Mouse (Mus musculus) liver, embryonic 11.5 days (tissue): ENCODE measurements around the gene Fyn. TPM values are rescaled to one million over a fixed set of nuclear protein-coding genes. Genes with fewer than 3 reads are reported as not detected.
A peak's percentile ranks its signal among the peaks of the same experiment; 100 is the strongest.

Experiments
- ATAC-seq: fragments of 200-750 bp; cut with Nextera tagmentation; replicated peaks from 2 replicates; pipeline ENCODE4 v1.8.0; 2017; ENCODE audit warnings: moderate number of reproducible peaks, mild to moderate bottlenecking, moderate TSS enrichment, moderate library complexity; ENCODE audit not compliant: low FRiP score
- DNase-seq: peaks from one replicate; pipeline ENCODE4 v3.0.0-alpha.2; 2017; ENCODE audit warnings: low spot score
- H3K27ac ChIP-seq: fragments of 300-500 bp; sonication (generic); 2 replicates; pipeline ENCODE4 v1.5.1; 2014; ENCODE audit warnings: mild to moderate bottlenecking, low read depth, low read length, control low read depth
- H3K27me3 ChIP-seq: fragments of 300-500 bp; sonication (generic); replicated peaks from 2 replicates; pipeline ENCODE4 v1.6.1; 2014; ENCODE audit warnings: low read length, mixed read lengths; ENCODE audit not compliant: control insufficient read depth, insufficient read depth
- H3K36me3 ChIP-seq: fragments of 300-500 bp; sonication (generic); 2 replicates; pipeline ENCODE4 v1.6.1; 2014; ENCODE audit warnings: mild to moderate bottlenecking, low read length, moderate library complexity, mixed read lengths; ENCODE audit not compliant: control insufficient read depth, insufficient read depth
- H3K4me1 ChIP-seq: fragments of 300-500 bp; sonication (generic); replicated peaks from 2 replicates; pipeline ENCODE4 v1.6.1; 2014; ENCODE audit warnings: low read length, mixed read lengths; ENCODE audit not compliant: control insufficient read depth, insufficient read depth
- H3K4me2 ChIP-seq: fragments of 300-500 bp; sonication (generic); 2 replicates; pipeline ENCODE4 v1.6.1; 2014; ENCODE audit warnings: mild to moderate bottlenecking, control low read depth, moderate library complexity
- H3K4me3 ChIP-seq: fragments of 300-500 bp; sonication (generic); 2 replicates; pipeline ENCODE4 v1.5.1; 2014; ENCODE audit warnings: low read depth, low read length, control low read depth
- H3K9ac ChIP-seq: fragments of 300-500 bp; sonication (generic); 2 replicates; pipeline ENCODE4 v1.6.1; 2014; ENCODE audit warnings: low read depth, low read length, control low read depth
- H3K9me3 ChIP-seq: fragments of 300-500 bp; sonication (generic); 2 replicates; pipeline ENCODE4 v1.6.1; 2016; ENCODE audit warnings: low read length, inconsistent platforms, mixed read lengths; ENCODE audit not compliant: control insufficient read depth
- WGBS: fragments of 180-500 bp; shearing (Covaris S2); extraction: QIAGEN DNeasy Blood & Tissue Kit; methylation state at CpG from one replicate; pipeline ENCODE4 v1.1.7; 2014; 5-methylcytosine and 5-hydroxymethylcytosine counted together
- polyA plus RNA-seq: library from polyadenylated mRNA; unstranded; fragments of >200 nt; fragmentation: Nextera tagmentation; extraction: Ambion mirVana; gene quantifications from 2 replicates; pipeline ENCODE4 v1.2.1, GENCODE M21; 2014

The Fyn gene
- polyA plus RNA-seq, 1 experiment from 2014 or later: 19.3 TPM

DNA sequence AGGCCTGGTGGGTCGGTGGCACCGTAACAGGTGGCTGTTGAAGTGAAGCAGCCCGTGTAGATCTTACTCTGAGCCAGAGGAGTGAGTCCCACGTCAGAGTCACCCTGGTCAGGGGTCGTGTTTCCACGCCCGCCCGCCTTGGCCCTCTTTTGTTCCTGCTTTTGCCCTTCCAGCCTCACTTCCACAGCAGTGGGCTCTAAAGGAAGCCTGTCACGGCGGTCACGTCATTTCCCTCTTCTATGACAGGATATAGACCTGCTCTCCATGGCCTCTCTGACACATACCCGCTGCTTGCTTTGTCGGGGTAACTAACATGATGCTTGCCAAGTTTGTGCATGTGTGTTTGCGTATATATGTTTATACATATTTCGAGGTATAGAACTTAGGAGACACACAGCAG, 17.5 kb downstream of the Fyn start:
- ATAC-seq (no peak), DNase-seq (no peak)
- H3K27ac ChIP-seq: no peak overlapping the region; the same call in 1 of the 2 replicates

DNA sequence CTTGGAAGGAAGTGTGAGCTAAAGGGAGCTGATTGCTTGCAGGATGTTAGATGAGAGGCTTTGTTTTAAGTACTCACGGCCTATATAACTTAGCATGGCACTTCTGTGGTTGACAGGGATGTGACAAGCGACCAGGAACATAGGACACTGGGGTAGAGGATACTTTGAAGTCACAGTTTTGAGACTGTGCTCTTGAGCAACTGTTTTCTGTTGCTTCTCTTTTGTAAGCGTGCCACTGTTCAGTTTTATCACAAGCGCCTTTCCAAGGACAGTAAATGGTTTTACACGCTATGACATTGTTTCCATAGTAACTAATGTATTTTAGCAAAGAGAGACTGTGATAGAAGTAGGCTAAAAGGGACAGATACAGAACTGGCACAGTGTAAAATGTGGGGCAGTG, 18.4 kb downstream of the Fyn start:
- DNase-seq (no peak), ATAC-seq (no peak)
- H3K27ac ChIP-seq: no peak overlapping the region
- no peak overlapping the region for H3K9ac ChIP-seq
- H3K4me3 ChIP-seq: no peak overlapping the region
- no peaks in the 10 kb centered on the region for H3K27me3 ChIP-seq
- peaks cover 5% of the 10 kb centered on the region; the same call in 1 of the 2 replicates for H3K36me3 ChIP-seq
- H3K9me3 ChIP-seq: peaks cover 3% of the 10 kb centered on the region; the same call in 1 of the 2 replicates
- 65% methylated on average over 5 of the region's 5 CpGs for WGBS
- H3K4me1 ChIP-seq: peaks cover 35% of the 10 kb centered on the region
- no peak overlapping the region for H3K4me2 ChIP-seq

More for the DNA sequence above, 17.5 kb downstream of the Fyn start:
- H3K27me3 ChIP-seq: no peaks in the 10 kb centered on the region
- H3K36me3 ChIP-seq: no peaks in the 10 kb centered on the region; the same call in 1 of the 2 replicates
- no peak overlapping the region for H3K4me3 ChIP-seq
- H3K9ac ChIP-seq: no peak overlapping the region
- peaks cover 1% of the 10 kb centered on the region; the same call in 1 of the 2 replicates for H3K9me3 ChIP-seq
- H3K4me2 ChIP-seq: no peak overlapping the region
- WGBS: 71% methylated on average over 15 of the region's 15 CpGs
- peaks cover 36% of the 10 kb centered on the region for H3K4me1 ChIP-seq

DNA sequence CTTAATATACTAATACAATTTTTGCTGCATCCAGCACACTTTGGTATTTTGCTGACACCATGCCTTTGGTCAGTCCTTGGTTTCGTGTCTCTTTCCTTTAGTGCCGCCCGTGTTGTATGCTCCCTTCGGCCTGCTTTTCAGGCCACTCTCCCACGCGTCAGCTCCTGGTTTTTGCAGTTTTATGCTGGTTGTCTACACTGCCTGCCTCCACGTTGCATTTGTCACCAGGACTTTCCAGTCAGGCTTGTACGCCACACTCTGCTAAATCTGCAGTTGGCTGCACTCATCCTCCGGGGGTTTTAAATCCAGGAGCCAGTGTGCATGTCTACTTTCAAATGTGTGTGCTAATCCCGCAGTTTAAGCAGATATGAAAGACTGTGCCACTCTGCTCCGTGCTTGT, 18.9 kb downstream of the Fyn start:
- Histone ChIP-seq H3K4me3 (no peak overlapping the region), H3K36me3 (peaks cover 5% of the 10 kb centered on the region; the same call in 1 of the 2 replicates), H3K9me3 (peaks cover 3% of the 10 kb centered on the region; the same call in 1 of the 2 replicates), H3K4me1 (peaks cover 32% of the 10 kb centered on the region), H3K27me3 (no peaks in the 10 kb centered on the region), H3K4me2 (no peak overlapping the region), H3K27ac (no peak overlapping the region), H3K9ac (no peak overlapping the region)
- DNase-seq (no peak), ATAC-seq (no peak)
- WGBS: 75% methylated on average over 11 of the region's 11 CpGs

DNA sequence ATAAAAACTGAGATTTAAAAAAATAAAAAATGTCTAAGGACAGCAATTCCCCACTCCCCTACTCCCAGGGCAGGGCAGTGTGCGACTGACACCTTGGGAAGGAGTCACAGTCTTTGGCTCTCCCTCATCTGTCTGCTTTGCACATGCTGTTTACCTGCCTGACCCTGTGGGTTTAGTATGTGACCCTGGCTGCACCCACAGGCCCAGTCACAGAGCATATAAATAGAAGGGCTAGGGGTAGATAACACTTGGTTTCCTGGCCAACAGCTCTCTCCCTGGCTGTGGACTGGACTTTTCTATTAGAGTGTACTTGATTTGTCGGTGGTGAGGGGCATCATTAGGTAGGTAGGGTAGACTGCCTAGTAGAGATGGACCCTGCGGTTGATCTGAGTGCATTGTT, 19.5 kb downstream of the Fyn start:
- Histone ChIP-seq H3K27me3 (no peaks in the 10 kb centered on the region), H3K27ac (no peak overlapping the region), H3K9ac (no peak overlapping the region), H3K4me3 (no peak overlapping the region), H3K9me3 (peaks cover 3% of the 10 kb centered on the region; the same call in 1 of the 2 replicates), H3K4me2 (no peak overlapping the region), H3K36me3 (peaks cover 5% of the 10 kb centered on the region; the same call in 1 of the 2 replicates), H3K4me1 (peaks cover 28% of the 10 kb centered on the region)
- ATAC-seq (no peak), DNase-seq (no peak)
- 63% methylated on average over 3 of the region's 3 CpGs for WGBS

DNA sequence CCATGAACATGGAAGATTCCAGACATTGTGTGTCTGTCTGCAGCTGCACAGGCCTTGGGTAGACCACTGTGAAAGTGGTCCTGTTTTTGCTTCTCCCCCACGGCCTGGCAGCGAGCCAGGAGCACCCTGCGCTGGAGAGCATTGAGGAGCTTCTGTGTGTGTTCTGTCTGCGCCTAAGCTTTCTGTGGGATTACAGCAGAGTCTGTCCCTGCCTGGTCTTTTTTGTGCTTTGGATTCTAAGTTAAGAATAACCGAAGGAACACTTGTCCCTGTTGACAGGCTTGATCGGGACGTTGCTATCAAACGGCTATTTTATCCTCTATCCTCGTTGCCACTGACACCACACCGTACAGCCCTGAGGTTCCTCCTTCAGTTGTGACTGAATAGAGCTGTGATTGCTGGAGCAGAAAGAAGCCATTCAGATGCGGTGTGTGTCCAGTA, 20.8 kb downstream of the Fyn start:
- no peak overlapping the region for H3K27ac ChIP-seq
- ATAC-seq (no peak), DNase-seq (no peak)
- H3K4me1 ChIP-seq: peaks cover 23% of the 10 kb centered on the region
- H3K9ac ChIP-seq: no peak overlapping the region
- peaks cover 5% of the 10 kb centered on the region; the same call in 1 of the 2 replicates for H3K36me3 ChIP-seq
- no peak overlapping the region for H3K4me3 ChIP-seq
- no peak overlapping the region for H3K4me2 ChIP-seq
- 91% methylated on average over 11 of the region's 11 CpGs for whole genome bisulfite sequencing
- no peaks in the 10 kb centered on the region for H3K27me3 ChIP-seq
- peaks cover 3% of the 10 kb centered on the region; the same call in 1 of the 2 replicates for H3K9me3 ChIP-seq

DNA sequence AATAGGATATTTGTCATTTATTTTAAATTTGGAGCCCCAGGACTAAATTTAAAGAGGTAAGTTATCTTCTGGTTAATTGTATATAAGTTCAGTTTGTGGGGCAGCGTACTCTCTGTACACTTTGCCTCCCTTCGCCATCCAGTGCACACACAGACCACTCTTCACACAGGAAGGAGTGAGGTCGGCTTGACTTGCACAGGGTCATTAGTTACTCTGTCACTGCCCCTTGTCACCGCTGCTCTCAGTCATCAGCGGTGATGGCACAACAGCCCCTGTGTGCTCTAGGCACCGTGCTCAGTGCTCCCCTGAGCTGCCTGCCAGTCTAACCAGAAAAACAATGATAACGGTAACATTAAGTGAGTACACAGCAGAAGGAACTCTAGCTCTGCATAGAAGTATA, 21.9 kb downstream of the Fyn start:
- no peaks in the 10 kb centered on the region for H3K27me3 ChIP-seq
- H3K9ac ChIP-seq: no peak overlapping the region
- peaks cover 16% of the 10 kb centered on the region for H3K4me1 ChIP-seq
- 86% methylated on average over 7 of the region's 7 CpGs for WGBS
- H3K36me3 ChIP-seq: peaks cover 8% of the 10 kb centered on the region; the same call in 1 of the 2 replicates
- H3K4me3 ChIP-seq: no peak overlapping the region
- no peak for DNase-seq
- ATAC-seq: no peak
- H3K4me2 ChIP-seq: no peak overlapping the region
- peak overlapping the region; percentile 25; the same call in 1 of the 2 replicates for H3K27ac ChIP-seq
- peaks cover 3% of the 10 kb centered on the region; the same call in 1 of the 2 replicates for H3K9me3 ChIP-seq

DNA sequence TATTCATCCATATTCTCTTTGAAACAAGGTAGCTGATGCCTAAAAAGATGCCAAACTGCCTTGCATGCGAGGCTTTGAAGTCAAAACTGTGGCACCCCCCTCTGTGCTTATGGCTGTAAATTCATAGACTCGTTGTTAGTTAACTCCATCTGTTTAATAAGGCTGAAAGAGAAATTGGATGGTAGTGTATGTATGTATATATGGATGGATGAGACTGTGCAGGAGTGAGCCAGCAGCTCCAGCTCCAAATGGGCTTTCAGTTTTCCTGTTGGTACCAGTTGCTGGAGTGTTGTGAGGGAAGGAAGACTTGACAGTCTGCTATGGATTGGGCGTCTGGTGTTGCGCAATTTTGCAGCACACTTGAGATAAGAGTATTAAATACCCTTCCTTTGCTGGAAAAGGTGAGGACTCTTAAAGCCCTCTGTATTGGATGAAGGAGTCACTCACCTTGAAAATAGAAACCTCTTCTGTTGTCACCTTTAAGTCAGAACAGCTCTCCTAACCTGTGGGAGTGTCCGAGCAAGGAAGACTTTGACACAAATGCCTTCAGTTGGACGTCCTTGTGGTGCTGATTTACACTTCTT, 24.3 kb downstream of the Fyn start:
- Histone ChIP-seq H3K9ac (no peak overlapping the region), H3K4me3 (no peak overlapping the region), H3K9me3 (peaks cover 3% of the 10 kb centered on the region; the same call in 1 of the 2 replicates), H3K27ac (no peak overlapping the region), H3K4me1 (peaks cover 3% of the 10 kb centered on the region), H3K27me3 (no peaks in the 10 kb centered on the region), H3K36me3 (peaks cover 8% of the 10 kb centered on the region; the same call in 1 of the 2 replicates), H3K4me2 (no peak overlapping the region)
- ATAC-seq (no peak), DNase-seq (no peak)
- 78% methylated on average over 6 of the region's 6 CpGs for WGBS

DNA sequence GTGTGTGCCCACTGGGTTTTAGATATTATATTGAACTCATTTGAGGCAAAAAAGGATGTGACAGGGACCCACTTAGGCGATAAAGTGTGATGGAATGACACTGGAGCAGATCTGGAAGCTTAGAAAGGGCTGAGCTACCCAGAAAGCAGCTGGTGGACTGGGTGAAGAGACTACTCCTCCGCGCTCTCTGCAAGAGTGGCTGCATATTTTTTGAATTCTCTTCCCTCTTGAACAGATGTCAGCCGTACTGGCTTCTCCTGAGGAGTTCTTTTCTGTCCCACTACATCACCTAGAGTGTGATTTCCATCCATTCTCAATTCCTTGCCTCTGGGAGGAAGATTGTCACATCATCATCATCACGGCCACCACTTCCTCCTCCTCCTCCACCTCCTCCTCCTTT, 26.9 kb downstream of the Fyn start:
- WGBS: 87% methylated on average over 5 of the region's 5 CpGs
- Histone ChIP-seq H3K4me1 (no peaks in the 10 kb centered on the region), H3K27me3 (no peaks in the 10 kb centered on the region), H3K9ac (no peak overlapping the region), H3K4me2 (no peak overlapping the region), H3K9me3 (peaks cover 3% of the 10 kb centered on the region; the same call in 1 of the 2 replicates), H3K4me3 (no peak overlapping the region), H3K36me3 (peaks cover 8% of the 10 kb centered on the region; the same call in 1 of the 2 replicates), H3K27ac (no peak overlapping the region)
- no peak for ATAC-seq
- DNase-seq: no peak

DNA sequence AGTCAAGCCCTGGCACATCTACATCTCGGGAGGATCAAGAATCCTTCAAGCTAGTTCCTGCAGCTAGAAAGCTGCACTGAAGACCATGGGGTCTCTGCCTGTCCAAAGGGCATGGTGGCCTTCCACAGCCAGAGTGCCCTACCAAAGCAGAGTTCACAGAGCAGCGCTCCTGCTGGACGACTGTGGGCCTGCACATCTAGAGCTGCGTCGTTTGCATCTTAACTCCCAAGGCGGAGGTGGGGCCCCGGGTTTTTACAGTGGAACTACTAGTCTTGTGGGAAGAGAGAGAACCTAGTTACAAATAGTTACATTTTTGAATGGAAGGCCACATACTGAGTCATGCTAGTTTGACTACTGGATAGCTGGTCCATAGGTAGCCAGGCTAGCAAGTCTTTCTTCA, 30.3 kb downstream of the Fyn start:
- Histone ChIP-seq H3K4me3 (no peak overlapping the region), H3K4me1 (no peaks in the 10 kb centered on the region), H3K27ac (no peak overlapping the region), H3K36me3 (peaks cover 6% of the 10 kb centered on the region; the same call in 1 of the 2 replicates), H3K9ac (no peak overlapping the region), H3K4me2 (no peak overlapping the region), H3K27me3 (no peaks in the 10 kb centered on the region), H3K9me3 (no peaks in the 10 kb centered on the region)
- DNase-seq (no peak), ATAC-seq (no peak)
- WGBS: 68% methylated on average over 7 of the region's 7 CpGs
